Mouse (Mus musculus) liver, embryonic 16.5 days (tissue): ENCODE results near the gene Agpat1. TPM values are rescaled to one million over a fixed set of nuclear protein-coding genes. Genes with fewer than 3 reads are reported as not detected.
A peak's percentile ranks its signal among the peaks of the same experiment; 100 is the strongest.

ENCODE experiments used
- ATAC-seq: fragments of 200-750 bp; cut with Nextera tagmentation; 2 replicates; pipeline ENCODE4 v1.8.0; 2017; ENCODE audit warnings: low read depth, mild to moderate bottlenecking, moderate number of reproducible peaks, moderate library complexity
- H3K27ac ChIP-seq: fragments of 300-500 bp; sonication (generic); 2 replicates; pipeline ENCODE4 v1.5.1; 2014; ENCODE audit warnings: mild to moderate bottlenecking, low read length
- H3K27me3 ChIP-seq: fragments of 300-500 bp; sonication (generic); 2 replicates; pipeline ENCODE4 v1.6.1; 2014; ENCODE audit warnings: low read depth, low read length, mixed read lengths; ENCODE audit not compliant: control insufficient read depth, insufficient read depth
- H3K36me3 ChIP-seq: fragments of 300-500 bp; sonication (generic); 2 replicates; pipeline ENCODE4 v1.6.1; 2014; ENCODE audit warnings: mild to moderate bottlenecking; ENCODE audit not compliant: control insufficient read depth, insufficient read depth
- H3K4me1 ChIP-seq: fragments of 300-500 bp; sonication (generic); 2 replicates; pipeline ENCODE4 v1.6.1; 2014; ENCODE audit warnings: low read depth, low read length, mixed read lengths; ENCODE audit not compliant: control insufficient read depth
- H3K4me2 ChIP-seq: fragments of 300-500 bp; sonication (generic); 2 replicates; pipeline ENCODE4 v1.6.1; 2014; ENCODE audit warnings: low read depth, low read length, mixed read lengths
- H3K4me3 ChIP-seq: fragments of 300-500 bp; sonication (generic); 2 replicates; pipeline ENCODE4 v1.5.1; 2014; ENCODE audit warnings: low read depth, mild to moderate bottlenecking, low read length
- H3K9ac ChIP-seq: fragments of 300-500 bp; sonication (generic); 2 replicates; pipeline ENCODE4 v1.6.1; 2014; ENCODE audit warnings: low read depth, low read length
- H3K9me3 ChIP-seq: fragments of 300-500 bp; sonication (generic); replicated peaks from 2 replicates; pipeline ENCODE4 v1.6.1; 2016; ENCODE audit warnings: low read length; ENCODE audit not compliant: control insufficient read depth
- WGBS: fragments of 180-500 bp; shearing (Covaris S2); extraction: QIAGEN DNeasy Blood & Tissue Kit; methylation state at CpG from one replicate; pipeline ENCODE4 v1.1.7; 2014; ENCODE audit not compliant: insufficient replicate concordance; 5-methylcytosine and 5-hydroxymethylcytosine counted together
- polyA plus RNA-seq: library from polyadenylated mRNA; unstranded; fragments of >200 nt; fragmentation: Nextera tagmentation; extraction: Ambion mirVana; gene quantifications from 2 replicates; pipeline ENCODE4 v1.2.1, GENCODE M21; 2015

Gene Agpat1
- polyA plus RNA-seq, 1 experiment from 2014 or later, result 21.3 TPM

DNA sequence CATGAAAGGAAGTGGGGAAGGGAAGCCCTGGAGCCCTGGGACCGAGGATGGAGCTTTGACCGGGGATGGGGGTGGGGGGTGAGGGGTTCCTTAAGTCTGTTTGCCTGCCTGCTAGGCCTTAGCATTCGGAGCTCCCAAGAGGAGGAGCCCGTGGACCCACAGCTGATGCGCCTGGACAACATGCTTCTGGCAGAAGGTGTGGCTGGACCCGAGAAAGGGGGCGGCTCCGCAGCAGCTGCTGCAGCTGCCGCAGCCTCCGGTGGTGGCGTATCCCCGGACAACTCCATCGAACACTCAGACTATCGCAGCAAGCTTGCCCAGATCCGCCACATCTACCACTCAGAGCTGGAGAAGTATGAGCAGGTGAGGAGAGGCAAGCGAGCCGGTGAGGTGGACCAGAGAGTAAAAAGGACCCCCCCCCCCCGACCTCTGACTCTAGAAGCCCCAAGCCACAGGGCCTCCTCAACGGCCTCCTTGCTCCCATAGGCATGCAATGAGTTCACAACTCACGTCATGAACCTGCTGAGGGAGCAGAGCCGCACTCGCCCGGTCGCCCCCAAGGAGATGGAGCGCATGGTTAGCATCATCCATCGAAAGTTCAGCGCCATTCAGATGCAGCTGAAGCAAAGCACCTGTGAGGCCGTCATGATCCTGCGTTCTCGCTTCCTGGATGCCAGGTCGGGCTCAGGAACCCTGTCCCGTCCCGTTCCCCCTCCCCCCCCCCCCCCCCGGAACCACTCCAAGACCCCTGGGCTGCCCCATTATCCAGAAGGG, 10.1 kb upstream of the Agpat1 start:
- 64% methylated on average over 34 of the region's 34 CpGs for WGBS
- no peaks in the 10 kb centered on the region for H3K27me3 ChIP-seq
- peaks cover 10% of the 10 kb centered on the region for H3K36me3 ChIP-seq
- peak overlapping the region; percentile 95; the same call in 1 of the 2 replicates for H3K9ac ChIP-seq
- peak overlapping the region; percentile 100 for H3K4me2 ChIP-seq
- H3K4me3 ChIP-seq, result peak overlapping the region; percentile 83
- H3K9me3 ChIP-seq, result no peaks in the 10 kb centered on the region
- peaks cover 56% of the 10 kb centered on the region for H3K4me1 ChIP-seq
- H3K27ac ChIP-seq, result 0 out of 2 replicates have a peak overlapping the region, but pooled peaks have one; percentile 34
- no peak for ATAC-seq

DNA sequence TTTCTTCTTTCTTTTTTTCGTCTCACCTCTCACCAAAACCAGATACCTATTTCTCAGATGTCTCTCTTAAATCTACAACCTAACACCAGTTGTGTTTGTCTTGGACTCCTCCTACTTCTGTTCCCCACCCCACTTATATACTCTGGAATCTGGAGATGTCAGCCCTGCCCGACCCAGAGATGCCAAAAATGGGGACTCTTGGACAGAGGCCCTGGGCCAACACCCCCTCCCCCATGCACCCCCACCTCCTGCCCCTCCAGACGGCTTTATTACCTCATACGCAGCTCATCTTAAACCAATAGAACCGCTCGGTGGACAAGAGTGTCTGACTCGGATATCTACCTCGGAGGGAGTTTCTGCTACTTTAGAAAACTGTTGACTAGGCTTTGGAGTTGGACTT, 8.0 kb upstream of the Agpat1 start:
- Histone ChIP-seq H3K4me1 (peaks cover 41% of the 10 kb centered on the region), H3K9me3 (no peaks in the 10 kb centered on the region), H3K27ac (no peak overlapping the region), H3K27me3 (no peaks in the 10 kb centered on the region), H3K9ac (no peak overlapping the region), H3K4me2 (no peak overlapping the region), H3K4me3 (no peak overlapping the region), H3K36me3 (peaks cover 19% of the 10 kb centered on the region)
- 66% methylated on average over 8 of the region's 8 CpGs for WGBS
- no peak for ATAC-seq

DNA sequence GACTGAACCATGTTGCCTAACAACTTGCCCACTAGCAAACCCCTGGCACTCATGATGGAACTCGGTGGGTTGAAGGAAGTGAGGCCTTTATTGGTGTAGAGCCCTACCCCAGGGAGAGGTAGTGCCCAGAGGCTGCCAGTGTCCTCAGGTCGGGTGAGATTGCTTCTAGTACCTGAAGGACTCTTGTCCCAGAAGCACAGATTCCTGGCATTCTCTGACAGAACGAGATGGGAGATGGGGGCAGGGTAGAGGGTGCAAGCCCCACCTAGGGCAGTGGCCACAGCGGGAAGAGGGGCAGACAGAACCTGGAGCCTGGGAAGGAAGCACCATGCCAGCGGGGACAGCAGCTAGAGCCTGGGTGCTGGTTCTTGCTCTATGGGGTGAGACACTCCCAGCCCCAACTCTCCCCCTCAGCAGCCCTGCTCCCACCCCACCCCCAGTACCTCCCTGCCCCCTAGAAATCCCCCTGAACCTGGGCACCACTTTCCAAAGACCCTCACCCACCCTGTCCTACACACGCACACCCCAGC, 6.4 kb upstream of the Agpat1 start, which contains the start of gene Ager:
Ager (plus strand) TSS at position 297 of the 530 bp plus-strand sequence.
- H3K4me2 ChIP-seq, result no peak within 1 kb of the TSS
- no peaks in the 10 kb centered on the region for H3K9me3 ChIP-seq
- WGBS, result 26% methylated on average over 6 of the region's 6 CpGs
- H3K4me1 ChIP-seq, result peaks cover 39% of the 10 kb centered on the region
- H3K9ac ChIP-seq, result no peak within 1 kb of the TSS
- H3K27ac ChIP-seq, result no peak within 1 kb of the TSS
- peaks cover 19% of the 10 kb centered on the region for H3K36me3 ChIP-seq
- no peak for ATAC-seq
- H3K27me3 ChIP-seq, result no peaks in the 10 kb centered on the region
- no peak within 1 kb of the TSS for H3K4me3 ChIP-seq

DNA sequence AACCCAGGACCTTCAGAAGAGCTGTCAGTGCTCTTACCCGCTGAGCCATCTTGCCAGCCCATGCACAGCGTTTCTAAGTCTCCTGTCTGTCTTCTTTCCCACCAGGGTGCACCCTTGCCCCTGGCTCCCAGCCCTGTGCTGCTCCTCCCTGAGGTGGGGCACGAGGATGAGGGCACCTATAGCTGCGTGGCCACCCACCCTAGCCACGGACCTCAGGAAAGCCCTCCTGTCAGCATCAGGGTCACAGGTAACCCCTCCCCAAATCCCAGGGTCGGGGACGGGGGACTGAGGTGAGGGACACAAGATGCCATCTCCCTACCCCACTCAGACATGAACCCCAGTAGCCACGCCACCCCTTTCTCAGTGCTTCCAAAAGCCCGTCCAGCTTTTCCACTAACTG, 4.2 kb upstream of the Agpat1 start:
- H3K36me3 ChIP-seq, result peaks cover 16% of the 10 kb centered on the region
- H3K9me3 ChIP-seq, result no peaks in the 10 kb centered on the region
- H3K27me3 ChIP-seq, result no peaks in the 10 kb centered on the region
- H3K4me2 ChIP-seq, result no peak overlapping the region
- 67% methylated on average over 9 of the region's 9 CpGs for WGBS
- no peak overlapping the region for H3K4me3 ChIP-seq
- no peak overlapping the region for H3K27ac ChIP-seq
- H3K9ac ChIP-seq, result no peak overlapping the region
- no peak for ATAC-seq
- peaks cover 32% of the 10 kb centered on the region for H3K4me1 ChIP-seq

DNA sequence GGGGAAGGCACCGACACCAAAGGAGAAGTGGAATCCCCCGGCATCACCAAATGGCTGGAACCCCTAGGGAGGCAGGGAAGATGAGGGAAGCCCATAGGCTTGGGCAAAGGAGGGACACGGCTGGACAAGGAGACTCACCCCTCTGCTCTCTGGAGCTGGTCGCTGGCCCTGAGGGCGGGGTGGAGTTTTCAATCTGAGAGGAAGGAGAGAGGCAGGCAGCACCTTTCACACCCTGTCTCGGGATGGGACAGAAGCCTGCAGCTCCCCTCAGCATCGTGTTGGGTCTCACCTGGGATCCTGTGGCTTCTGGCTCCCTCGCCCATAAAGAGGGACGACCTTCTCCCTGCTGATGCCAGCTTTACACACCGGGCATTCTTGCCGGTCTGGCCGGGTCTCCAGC, 2.3 kb upstream of the Agpat1 start:
- Histone ChIP-seq H3K4me3 (no peak overlapping the region), H3K9me3 (no peaks in the 10 kb centered on the region), H3K27me3 (no peaks in the 10 kb centered on the region), H3K4me1 (peaks cover 39% of the 10 kb centered on the region), H3K27ac (no peak overlapping the region), H3K36me3 (peaks cover 8% of the 10 kb centered on the region), H3K9ac (no peak overlapping the region), H3K4me2 (no peak overlapping the region)
- WGBS, result 85% methylated on average over 12 of the region's 12 CpGs
- ATAC-seq, result no peak

DNA sequence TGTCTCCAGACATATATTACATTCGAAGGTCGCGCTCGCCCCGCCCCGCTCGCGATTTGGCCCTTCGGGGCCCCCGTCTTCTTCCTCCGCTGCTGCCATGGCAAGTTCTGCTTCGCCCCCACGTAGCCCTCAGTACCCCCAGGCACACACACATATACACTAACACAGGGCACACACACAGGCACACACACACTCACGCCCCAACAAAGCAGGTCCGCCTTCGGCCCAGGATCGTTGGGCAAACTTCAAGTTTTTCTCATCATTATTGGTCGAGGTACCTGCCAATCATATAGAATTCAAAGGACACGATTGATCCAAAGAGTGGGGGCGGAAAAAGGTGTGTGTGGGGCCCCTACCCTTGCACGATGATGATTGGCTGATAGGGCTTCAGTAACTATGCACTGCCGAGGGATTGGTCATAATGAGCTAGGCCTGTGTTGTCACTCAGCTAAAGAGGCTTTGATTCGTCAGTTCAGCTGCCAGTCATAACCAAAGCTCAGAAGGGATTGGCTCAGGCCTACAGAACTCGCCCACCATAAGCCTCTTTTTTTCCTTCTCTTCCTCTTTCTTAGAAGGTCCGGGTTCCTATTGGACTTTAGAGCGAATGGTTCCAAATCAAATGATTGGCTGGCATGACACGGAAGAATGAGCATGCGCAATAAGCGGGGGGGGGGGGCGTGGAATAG, 544 bp upstream of the Agpat1 start, which contains the start of gene Rnf5:
Rnf5 (minus strand) TSS at position 316 of the 686 bp plus-strand sequence.
- ATAC-seq, result peak; percentile 89
- H3K4me3 ChIP-seq, result peak within 1 kb of the TSS; percentile 77
- peak within 1 kb of the TSS; percentile 82 for H3K9ac ChIP-seq
- H3K27me3 ChIP-seq, result no peaks in the 10 kb centered on the region
- no peaks in the 10 kb centered on the region for H3K9me3 ChIP-seq
- H3K27ac ChIP-seq, result peak within 1 kb of the TSS; percentile 88
- H3K4me2 ChIP-seq, result peak within 1 kb of the TSS; percentile 89
- H3K4me1 ChIP-seq, result peaks cover 46% of the 10 kb centered on the region
- WGBS, result under 1% methylated on average over 30 of the region's 30 CpGs
- H3K36me3 ChIP-seq, result peaks cover 8% of the 10 kb centered on the region

DNA sequence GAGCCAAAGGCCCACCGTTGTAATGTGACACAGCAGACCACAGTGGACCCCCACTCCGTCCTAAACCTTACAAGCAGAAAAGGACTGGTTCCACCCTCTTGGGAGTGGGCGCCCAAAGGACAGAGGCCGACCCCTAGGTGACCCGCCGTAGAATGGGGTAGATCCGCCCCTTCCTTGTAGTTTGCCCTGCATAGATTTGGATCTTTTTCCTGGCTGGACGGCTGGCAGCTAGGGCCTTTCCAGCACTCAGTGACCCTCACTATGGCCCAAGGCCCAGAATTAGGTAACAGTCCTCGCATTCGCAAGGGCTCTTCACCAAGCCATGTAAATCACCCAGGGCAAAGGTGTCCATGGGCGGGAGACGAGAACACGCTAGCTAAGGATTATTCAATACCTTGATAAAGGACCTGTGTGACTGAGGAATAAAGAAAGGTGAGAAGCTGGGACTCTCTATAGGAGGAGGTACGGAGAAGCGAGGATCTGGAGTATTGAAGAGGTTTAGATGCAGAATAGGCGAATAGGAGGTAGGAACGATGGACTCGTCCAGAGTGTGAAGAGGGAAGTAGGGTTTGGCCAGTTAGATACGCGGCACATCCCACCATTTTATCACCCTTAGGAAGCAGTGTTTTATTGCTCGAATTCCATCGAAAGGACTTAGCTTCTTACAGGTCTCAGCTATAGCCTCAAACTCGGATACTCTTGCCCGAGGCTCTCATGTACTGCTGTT, 612 bp downstream of the Agpat1 start:
- Histone ChIP-seq H3K4me1 (peaks cover 49% of the 10 kb centered on the region), H3K9ac (peak overlapping the region; percentile 77), H3K36me3 (peaks cover 8% of the 10 kb centered on the region), H3K9me3 (no peaks in the 10 kb centered on the region), H3K4me2 (peak overlapping the region; percentile 89), H3K4me3 (peak overlapping the region; percentile 70), H3K27me3 (no peaks in the 10 kb centered on the region), H3K27ac (peak overlapping the region; percentile 88)
- 15% methylated on average over 24 of the region's 24 CpGs for WGBS
- ATAC-seq, result no peak

DNA sequence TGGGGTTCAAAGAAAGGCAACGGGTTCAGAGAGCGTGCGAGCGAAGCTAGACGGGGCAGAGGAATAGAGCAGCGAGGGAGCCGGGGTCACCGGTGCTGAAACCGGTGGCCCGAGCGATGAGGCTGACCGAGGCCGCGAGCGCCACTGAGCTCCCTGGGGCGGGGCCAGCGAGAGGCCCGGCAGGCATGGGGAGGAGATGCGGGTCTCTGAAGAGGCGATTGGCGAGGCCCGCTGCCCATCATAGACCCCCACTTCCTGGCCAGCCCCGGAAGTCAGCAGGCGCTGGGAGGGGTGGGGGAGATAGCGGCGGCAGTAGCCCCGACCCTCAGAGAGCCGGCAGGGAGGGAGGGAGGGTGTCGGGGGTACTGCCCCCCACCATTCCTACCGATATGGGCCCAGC, 1.5 kb downstream of the Agpat1 start:
- Histone ChIP-seq H3K4me1 (peaks cover 47% of the 10 kb centered on the region), H3K27ac (peak overlapping the region; percentile 88), H3K4me3 (peak overlapping the region; percentile 70), H3K9me3 (no peaks in the 10 kb centered on the region), H3K27me3 (no peaks in the 10 kb centered on the region), H3K4me2 (peak overlapping the region; percentile 89), H3K9ac (peak overlapping the region; percentile 77), H3K36me3 (peaks cover 4% of the 10 kb centered on the region)
- 0% methylated on average over 23 of the region's 30 CpGs for WGBS
- peak; percentile 25 for ATAC-seq
